Mouse (Mus musculus): ENCODE measurements around the gene Kcnj11. TPM values are rescaled to one million over a fixed set of nuclear protein-coding genes. Genes with fewer than 3 reads are reported as not detected.

Kcnj11 gene
- not detected for polyA plus RNA-seq (2017; shearing (Covaris generic))

DNA sequence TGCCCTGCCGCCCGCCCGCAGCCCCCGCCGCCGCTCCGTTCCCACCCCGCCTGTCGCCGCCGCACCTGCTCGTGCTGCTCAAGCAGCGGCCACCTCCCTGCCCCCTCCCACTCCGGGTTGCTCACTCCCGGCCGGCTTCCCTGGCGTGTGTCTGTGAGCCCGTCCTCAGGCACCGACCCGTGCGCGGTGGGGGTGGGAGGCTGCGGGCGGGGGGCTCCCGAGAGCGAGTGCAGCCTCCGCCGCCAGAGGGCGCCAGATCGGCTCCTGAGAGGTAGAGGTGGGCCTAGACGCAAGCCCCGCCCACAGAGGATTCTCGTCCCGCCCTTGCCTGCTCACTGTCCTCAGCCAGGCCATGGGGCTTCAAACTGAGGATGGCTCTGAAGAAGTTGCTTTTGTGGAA is at the start of gene Kcnj11:
Gene Kcnj11 (minus strand): TSS at position 202 of the 400 bp plus-strand sequence.
- ATAC-seq: peak; percentile 53

DNA sequence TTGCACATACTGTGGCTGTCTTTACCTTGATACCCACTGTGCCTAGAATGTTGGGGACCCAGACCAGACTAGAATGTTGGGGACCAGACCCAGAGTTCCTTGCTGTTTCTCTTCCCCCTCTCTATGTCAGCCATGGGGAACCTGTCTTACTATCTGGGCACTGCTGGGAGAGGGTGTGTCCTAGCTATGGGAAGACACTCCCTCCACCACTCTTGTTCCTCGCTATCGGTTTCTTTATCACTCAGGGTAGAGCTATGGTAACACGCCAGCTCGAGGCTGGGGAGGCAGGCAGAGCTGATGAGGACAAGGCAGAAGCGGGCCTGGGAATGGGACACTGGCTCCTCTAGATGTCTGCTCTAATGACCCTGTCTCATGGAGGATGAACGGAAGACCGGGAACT is 46.9 kb upstream of the Kcnj11 start:
- no peak for ATAC-seq

DNA sequence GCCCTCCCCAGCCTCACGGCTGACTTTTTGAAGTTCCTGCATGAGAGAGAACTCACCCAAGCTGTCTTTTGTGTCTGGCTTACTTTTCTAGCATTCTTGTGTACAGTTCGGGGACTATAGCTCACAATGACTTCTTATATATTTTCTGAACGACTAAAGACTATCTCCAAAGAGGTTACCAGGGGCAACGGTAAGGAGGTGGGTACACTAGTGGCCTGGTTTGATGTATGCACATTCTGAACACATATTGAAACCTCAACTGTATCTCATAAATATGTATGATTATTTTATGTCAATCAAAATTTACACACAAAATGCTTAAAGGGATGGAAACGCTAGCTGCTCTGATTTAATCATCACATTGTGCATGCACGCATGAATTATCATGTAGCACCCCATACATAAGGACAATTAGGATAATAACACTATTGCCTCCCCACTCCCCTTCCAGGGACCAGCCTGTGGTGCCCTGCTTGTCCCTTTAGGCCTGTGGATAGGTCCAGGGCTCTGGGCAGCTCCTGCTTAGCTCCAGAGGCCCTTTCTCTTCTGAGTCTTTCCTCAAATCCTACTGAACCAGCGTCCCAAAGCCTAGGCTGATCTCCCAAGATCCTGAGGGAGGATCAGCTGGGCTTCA is 46.2 kb upstream of the Kcnj11 start:
- no peak for ATAC-seq

DNA sequence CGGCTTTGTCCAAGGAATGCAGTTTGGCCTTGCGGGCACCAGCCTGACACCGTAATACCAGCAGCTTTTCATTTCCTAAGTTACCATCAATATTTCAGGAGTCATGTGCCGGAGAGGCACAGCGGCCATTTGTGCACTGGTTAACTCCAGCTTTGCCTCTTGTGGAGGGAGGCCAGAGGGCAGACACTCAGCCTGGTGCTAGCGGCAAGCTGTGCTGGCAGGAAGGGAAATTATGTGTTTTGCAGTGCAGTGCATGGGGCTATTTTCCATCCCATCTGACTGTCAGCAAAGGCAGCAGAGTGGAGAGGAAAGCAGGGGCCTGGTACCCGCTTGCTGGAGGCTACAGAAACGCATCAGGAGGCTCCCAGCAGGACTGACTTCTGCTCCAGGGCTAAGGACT is 43.5 kb upstream of the Kcnj11 start:
- ATAC-seq: no peak

DNA sequence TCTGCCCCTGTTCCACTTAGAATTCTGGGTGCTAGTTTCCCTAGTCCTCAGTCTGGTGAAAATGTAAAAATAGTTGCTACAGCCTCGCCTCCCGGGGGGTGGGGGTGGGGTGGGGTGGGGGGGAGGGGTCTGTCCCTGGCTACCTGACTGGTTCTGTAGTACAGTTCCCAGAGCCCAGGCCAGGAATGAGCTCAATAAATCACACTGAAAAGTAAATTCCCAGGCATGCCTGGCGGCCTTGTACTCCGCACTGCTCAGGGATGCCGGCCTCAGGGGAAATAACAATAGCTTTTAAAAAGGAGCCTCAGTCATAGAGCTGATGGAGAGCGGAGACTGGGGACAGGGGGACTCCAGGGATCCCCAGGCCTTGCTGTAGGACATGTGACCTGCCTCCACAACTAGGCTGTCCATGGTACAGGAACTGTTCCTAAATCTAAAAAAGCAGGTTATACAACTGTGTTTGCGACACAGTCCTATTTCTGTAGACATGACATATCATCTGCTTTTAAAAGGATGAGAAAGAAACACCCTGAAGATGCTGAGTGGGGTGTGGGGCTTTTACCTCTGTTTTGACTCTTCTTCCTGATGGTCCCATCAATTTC is 37.9 kb upstream of the Kcnj11 start:
- no peak for ATAC-seq

DNA sequence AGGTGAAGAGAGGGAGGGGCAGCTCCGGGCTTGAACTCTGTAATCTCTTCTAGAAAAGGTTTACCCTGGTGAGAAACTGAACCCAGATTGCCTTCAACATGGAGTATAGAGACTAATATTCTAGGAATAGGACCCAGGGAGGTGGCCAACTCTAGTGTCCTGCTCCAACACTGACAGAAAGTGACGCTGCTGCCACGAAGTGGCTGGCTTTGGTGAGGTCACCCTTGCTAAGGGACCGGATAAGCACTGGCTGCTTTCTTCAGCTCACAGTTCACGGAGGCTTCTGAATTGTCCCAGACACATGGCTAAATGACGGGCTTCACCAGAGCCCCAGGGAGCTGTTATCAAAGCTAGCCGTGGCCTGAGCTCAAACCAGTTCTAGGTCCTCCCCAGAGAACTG is 33.3 kb upstream of the Kcnj11 start:
- ATAC-seq: no peak

DNA sequence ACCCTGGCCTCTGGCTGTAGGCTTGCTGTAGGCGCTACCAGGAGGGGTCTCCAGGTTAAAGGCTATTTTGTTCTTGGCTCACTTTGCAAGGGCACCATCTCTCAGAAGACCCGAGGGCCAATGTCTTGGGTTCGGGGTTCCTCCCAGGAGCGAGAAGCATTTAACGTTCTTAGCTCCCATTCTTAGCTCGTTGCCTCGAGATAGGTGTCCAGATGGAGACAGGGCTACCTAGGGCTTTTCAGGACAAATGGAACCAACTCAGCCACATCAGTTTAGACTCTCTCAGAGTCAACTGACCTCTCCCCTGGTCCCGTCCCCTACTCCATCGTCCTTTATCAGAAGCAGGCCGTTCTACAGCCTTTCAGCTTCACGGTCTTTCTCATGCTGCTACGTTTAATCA is 31.7 kb upstream of the Kcnj11 start:
- ATAC-seq: no peak

DNA sequence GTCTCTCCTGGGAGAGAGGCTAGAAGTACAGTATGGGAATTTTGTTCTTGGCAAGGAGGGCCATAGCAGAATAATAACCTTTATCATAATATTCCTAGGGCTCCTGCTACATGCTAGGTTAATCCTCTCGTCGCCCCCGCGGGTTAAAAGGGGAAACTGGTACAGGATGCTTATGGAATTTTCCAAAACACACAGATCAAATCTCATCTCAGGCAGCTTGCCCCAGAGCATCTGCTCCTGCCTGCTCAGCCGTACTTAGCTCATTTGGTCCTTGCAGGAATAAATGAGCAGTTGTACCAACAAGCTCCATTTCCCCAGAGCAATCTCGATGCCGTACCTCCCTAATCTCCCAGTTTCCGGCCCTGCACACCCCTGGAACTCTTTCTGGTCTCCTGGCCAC is 31.2 kb upstream of the Kcnj11 start:
- ATAC-seq: no peak

DNA sequence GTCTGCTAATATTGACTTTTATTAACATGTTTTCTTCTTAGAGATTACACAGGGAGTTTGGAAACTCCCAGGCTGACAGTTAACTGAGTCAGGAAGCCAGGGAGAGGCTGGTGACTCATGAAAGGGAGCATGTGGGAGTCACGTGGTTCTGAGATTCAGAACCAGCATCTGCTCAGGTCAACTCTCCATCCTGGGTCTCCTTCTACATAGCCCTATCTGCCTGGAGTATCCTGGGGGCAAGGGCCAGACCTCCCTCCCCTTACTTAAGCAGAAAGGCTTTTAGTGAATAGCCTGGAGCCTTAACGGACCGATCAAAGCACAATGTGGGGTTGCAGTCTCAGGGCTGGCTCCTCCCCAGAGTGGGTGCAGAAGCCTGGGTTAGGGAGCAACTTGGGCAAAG is 30.7 kb upstream of the Kcnj11 start:
- no peak for ATAC-seq

DNA sequence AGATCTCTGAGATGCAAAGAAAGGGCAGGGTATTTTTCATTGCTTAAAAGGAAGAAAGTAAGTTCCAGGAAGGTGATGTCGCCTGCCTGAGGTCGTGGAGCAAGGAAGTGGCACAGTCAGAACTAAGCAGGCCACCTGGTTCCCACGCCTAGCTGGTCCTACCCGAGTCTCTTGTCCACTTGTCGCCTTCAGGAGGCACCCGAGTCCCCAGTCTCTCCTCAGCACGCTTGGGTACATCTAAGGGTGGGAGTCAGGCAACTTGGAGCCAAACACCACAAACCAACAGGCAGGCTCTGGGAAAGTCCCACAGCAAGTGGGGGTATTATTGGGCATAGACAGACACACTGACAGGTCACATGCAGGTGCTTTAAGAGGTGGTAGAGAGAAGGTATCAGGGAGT is 30.2 kb upstream of the Kcnj11 start:
- ATAC-seq: no peak

DNA sequence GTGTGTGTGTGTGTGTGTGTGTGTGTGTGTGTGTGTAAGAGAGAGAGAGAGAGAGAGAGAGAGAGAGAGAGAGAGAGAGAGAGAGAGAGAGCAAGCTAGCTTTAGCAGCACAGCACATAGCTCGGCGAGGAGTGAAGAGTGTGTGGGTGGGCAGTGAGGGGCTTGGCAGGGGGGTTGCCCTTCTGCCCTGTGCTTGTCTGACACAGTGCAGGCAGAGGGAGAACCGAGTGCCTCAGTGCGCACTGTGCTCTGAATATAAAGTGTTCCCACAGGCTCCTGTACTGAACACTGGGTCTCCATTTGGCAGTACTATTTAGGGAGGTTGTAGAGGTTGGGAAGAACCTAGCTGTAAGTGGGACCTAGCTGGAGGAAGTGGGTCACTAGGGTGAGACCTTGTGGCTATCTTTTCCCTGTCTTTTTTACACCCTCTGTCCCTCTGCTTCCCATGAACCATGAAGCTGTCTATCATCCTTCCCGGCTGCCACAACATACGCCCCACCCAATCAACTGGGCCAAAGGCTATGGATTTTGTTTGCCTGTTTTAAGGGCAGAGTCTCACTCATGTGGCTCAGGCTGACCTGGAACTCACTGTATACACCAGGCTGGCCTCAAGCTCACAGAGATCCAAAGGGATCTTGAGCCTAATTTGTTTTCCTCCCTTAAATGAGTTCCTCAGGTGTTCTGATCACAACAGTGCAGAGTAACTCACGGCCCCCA is 29.1 kb upstream of the Kcnj11 start:
- no peak for ATAC-seq

DNA sequence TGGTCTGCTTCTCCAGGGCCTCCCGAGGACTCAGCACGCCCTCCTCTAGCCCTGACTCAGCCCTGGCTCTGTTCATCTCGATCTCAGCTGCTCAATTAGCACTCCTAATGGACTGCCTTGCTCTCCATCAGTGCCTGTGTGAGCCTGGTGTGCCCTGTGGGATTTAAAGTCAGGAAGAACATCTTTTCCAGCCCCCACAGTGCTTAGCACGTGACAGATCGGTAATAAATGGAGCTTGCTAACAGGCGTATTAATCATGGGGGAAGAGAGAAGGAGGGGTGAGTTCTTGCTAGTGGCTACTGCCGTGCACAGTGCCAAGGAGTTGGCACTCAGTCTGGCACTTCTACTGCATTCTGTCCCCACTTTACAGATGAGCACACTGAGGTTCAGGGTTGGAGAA is 27.6 kb upstream of the Kcnj11 start:
- no peak for ATAC-seq

DNA sequence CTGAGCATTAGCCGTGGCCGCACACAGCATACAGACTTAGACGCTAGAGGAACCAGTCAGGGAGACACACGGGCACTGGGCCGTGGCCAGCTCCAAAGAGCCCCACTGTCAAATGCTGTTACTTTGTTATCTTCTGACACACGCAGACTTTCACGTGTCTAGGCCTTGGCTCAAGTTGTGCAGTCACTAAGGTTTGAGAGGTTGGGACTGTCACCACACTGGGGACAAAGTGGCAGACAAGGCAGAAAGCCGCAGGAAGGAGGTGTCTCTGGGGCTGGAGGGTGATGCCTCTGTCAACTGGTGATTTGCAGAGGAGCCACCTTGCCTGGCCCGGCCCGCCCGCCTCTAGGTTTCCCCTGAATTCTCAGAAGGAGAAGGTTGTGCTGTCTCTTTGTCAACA is 24.8 kb upstream of the Kcnj11 start:
- no peak for ATAC-seq

DNA sequence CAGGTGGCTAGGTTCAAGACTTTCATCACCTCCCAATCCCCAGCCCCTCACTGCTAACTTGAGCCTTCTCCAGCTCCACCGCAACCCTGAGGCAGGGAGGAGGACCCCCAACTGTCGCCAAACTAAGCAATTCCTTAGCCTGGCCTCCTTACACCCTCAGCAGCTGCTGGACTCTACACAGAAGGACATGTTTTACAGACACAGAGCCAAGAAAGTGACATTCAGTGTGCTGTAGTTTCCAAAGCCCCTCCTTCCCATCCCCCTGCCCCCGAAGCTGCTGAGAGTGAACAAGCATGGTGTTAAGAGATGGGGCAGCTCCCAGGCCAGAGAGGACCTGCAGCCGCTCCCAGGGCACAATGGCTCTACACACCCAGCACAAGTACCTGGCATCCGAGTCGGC is 23.9 kb upstream of the Kcnj11 start:
- no peak for ATAC-seq

DNA sequence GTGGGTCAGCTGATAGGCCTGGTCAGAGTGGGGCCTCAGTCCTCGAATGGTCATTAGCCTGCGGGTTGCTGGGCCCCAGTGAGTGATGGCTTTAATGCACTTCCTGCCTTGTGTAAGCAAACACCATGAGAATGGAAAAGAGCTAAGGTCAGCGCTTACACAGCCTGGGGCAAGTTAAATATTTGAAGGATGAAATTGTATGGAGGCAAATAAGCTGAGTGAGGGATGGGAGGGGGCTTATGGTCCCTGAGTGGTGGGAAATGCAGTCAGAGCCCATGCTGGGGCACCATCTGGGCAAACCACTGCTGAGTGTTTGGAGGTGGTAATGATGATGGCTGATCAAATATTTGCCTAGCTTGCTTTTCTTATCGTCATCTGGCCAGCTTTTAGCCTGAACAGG is 22.4 kb upstream of the Kcnj11 start:
- ATAC-seq: no peak

DNA sequence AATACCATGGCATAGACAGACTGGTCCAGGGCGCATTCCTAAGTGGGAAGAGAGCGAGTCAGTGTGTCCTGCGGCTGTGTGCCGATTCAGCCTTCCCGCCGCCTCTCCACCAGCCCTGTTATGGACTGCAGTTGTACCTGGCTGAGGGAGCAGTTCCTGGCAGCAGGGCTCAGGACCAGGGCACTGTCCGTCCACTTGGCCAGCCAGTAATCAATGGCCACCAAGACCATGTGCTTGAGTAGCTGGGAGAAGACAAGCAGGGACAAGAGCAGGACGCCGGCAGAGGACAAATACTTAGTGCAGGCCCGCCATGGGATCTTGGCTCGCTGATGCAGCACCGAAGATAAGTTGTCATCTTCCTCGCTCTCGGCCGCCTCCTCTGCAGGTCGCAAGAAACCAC is 16.5 kb upstream of the Kcnj11 start:
- no peak for ATAC-seq

DNA sequence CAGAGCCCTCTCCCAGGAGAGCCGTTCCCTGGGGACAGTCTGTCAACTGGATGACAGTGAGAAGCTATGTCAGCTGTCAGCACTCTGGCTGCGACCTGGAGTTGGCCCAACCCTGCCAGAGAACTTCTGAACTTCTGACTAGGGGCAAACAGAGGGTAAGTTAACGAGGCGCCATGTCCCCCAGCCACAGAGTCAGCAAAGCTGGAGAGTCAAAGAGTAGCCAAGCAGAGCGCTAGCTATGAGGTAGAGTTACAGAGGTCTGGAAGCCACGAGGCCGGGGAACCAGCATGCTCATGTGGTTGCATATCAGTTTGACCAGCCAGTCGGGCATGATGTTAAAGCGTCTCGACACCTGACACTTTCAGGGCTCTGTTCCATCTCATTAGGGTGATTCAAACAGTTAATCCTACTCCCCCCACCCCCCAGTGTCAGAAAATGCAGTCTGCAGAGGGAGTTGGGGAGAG is 15.6 kb upstream of the Kcnj11 start:
- ATAC-seq: no peak

DNA sequence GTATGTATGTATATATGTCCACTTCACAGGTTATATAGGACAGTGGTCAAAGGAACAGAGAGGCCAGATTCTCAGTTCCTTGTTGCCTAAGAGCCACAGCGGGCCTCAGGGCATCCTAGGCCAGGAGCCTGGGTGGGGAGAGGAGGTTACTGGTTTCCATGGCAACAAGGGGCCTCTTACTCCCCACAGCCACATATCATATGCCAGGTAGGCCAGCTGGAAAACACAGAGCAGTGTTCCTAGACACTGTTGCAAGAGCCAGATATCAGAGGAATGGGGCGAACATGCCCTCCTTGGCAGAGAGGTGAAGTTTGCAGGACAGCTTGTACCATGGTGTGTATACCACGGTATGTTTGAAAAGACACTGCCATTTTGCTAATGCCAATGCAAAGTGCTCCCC is 12.9 kb upstream of the Kcnj11 start:
- ATAC-seq: no peak

DNA sequence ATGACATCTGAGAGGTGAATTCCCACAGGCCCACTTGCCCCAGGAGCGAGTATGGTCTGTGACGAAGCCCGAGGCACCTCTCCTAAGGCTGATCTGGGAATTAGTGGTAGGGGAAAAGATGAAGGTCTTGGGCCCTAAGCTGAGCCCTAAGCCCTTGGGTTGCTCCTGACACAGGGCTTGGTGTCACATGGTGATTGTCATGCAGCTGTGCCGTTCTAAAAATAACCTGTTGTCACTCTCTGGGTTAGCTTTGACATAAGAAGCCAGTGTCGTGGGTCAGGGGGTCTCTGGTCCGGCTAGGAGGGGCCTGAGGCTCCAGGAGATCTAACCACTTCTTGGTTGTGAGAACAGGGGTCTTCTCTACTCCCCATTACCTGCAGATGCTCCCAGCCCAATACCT is 11.4 kb upstream of the Kcnj11 start:
- no peak for ATAC-seq

DNA sequence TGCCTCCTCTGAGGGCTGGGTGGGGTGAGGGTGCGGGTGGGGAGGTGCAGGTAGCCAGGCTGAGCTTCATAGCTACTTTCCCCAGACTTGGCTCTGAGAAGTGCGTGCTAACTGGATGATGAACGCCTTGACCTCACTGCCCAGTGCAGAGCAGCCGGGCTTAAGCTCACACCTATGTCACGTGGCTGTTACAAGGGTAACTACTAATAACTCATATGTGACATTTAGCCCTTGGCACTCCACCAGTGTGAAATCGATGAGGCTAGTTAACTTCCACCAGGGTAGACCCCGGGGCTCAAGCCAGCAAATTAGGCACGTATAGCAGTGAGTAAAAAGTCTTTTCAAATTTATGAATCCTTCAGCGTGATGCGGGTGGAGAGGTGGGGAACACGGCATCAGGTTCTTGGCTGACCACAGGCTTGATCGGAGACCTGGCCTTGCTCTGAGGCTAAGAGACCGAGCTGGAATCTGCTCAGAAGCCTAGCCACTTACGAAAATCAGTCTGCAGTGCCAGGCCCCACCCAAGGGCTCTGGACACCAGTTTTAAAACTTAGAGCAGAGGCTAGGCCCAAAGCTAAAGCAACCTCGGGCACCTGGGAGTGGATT is 10.8 kb upstream of the Kcnj11 start:
- ATAC-seq: no peak

DNA sequence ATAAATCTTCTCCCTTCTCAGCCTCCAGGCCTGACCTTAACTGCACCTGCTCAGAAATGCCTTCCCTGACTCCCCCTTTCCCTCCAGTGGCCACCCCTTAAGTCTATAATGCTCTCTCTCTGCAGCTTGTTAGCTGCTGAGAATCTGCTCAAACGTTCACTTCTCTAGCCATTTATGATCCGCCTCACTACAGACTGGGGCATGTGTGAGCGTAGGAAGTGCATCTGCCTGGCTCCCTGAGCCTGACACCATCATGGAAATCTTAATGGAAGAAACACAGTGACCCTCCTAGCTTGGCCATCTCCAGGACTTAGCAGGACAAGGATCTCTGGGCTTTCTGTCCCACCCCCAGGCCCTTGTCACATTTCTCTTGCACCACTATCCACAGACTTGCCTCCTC is 9.5 kb upstream of the Kcnj11 start:
- ATAC-seq: no peak

DNA sequence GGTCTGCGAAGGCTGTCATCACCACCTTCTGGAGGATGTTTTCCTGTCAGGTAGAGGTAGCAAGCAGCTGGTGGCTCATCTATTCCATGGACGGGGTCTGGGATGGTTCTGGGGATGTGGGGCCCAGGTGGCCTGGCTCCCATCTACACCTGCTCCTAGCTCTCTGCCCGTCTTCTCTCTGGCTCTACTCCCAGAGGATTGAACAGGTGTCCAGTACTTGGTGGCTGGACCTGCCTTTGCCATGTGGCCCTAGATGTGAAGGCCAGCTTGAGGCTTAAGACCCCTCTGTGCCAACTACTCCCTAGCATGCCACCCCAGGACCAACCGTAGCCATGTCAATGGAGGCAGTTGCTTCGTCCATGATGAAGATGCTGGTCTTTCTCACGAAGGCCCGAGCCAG is 4.9 kb upstream of the Kcnj11 start:
- ATAC-seq: no peak

DNA sequence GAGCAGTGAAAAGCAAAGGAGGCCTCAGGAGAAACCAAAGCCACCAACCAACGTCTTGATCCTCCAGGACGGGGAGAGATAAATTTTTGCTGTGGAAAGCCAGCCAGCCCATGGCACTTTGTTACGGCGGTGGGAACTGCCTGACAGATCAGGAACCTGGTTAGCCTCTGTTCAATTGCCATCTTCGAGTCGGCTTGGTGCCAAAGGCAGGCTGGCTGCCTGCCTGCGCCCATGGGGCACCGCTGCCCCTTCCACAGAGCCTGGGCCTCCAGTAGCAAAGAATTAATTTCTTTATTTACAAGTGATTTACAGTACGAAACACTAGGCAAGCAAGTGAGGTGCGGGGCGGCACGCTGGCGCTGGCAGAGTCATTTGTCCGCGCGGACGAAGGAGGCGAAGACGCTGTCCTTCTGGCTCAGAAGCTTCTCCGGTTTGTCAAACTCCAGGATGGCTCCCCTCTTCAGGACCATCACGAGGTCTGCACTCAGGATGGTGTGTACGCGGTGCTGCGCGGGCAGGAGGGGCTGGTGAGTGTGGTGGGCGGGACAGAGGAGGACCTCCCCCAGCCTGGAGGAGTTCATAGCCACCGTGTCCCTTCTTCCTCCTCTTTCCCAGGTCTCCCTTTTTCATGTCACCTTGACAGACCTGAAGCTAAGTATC is 3.8 kb upstream of the Kcnj11 start:
- ATAC-seq: no peak

Measured in CD4-positive, CD25-positive, alpha-beta regulatory T cell, adult 4 months (primary cell).